Mouse (Mus musculus) small intestine, adult 2 months (tissue): ENCODE measurements around the gene Itpr3.

ENCODE experiments used
- CTCF ChIP-seq: fragments of 200-500 bp; IDR thresholded peaks from 2 replicates; pipeline ENCODE4 v1.5.1; 2012; ENCODE audit warnings: low read depth, mild to moderate bottlenecking, control low read depth, inconsistent platforms, low read length, moderate library complexity, mixed read lengths; ENCODE audit not compliant: insufficient replicate concordance, insufficient read length; ENCODE audit errors: extremely low read depth
- POLR2A ChIP-seq: fragments of 200-500 bp; IDR thresholded peaks from 2 replicates; pipeline ENCODE4 v1.6.1; 2012; ENCODE audit warnings: low read depth, mild to moderate bottlenecking, control low read depth, inconsistent platforms, low read length, moderate library complexity

DNA sequence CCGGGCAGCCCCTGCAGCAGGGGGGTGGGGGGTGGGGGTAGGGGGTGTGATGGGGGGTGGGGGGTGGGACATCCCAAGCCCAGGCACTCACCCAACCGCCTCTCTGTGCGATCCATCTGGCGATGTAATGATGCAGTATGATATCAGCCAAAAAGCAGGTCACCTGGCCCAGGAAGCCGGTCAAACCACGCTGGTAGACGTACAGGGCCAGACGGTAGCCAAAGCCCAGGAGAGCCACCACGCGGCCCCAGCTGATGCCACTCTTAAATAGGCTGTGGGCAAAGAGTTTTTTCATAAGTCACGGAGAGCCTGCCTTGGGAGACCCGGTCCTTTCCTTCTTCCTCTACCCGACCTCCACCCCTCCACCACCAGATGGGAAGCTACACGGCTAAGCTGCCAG, 36.0 kb upstream of the Itpr3 start:
- TF ChIP-seq CTCF: no peak
- no peak for TF ChIP-seq POLR2A
